Mouse (Mus musculus) forebrain, embryonic 15.5 days (tissue): ENCODE data around the gene Tgfbr3. TPM values are rescaled to one million over a fixed set of nuclear protein-coding genes. Genes with fewer than 3 reads are reported as not detected.

Experiments
- ATAC-seq: fragments of 200-750 bp; cut with Nextera tagmentation; replicated peaks from 2 replicates; pipeline ENCODE4 v1.8.0; 2017; ENCODE audit warnings: mild to moderate bottlenecking, moderate TSS enrichment, moderate library complexity
- H3K27ac ChIP-seq: fragments of 300-500 bp; sonication (generic); replicated peaks from 2 replicates; pipeline ENCODE4 v1.5.1; 2015; ENCODE audit warnings: mild to moderate bottlenecking, inconsistent platforms
- H3K27me3 ChIP-seq: fragments of 300-500 bp; sonication (generic); 2 replicates; pipeline ENCODE4 v1.6.1; 2015; ENCODE audit warnings: inconsistent platforms
- H3K36me3 ChIP-seq: fragments of 300-500 bp; sonication (generic); 2 replicates; pipeline ENCODE4 v1.6.1; 2015; ENCODE audit warnings: mild to moderate bottlenecking, inconsistent platforms
- H3K4me1 ChIP-seq: fragments of 300-500 bp; sonication (generic); 2 replicates; pipeline ENCODE4 v1.6.1; 2015; ENCODE audit warnings: inconsistent platforms
- H3K4me2 ChIP-seq: fragments of 300-500 bp; sonication (generic); replicated peaks from 2 replicates; pipeline ENCODE4 v1.6.1; 2015; ENCODE audit warnings: mild to moderate bottlenecking, inconsistent platforms
- H3K4me3 ChIP-seq: fragments of 300-500 bp; sonication (generic); 2 replicates; pipeline ENCODE4 v1.5.1; 2015; ENCODE audit warnings: mild to moderate bottlenecking, inconsistent platforms
- H3K9ac ChIP-seq: fragments of 300-500 bp; sonication (generic); replicated peaks from 2 replicates; pipeline ENCODE4 v1.6.1; 2015; ENCODE audit warnings: mild to moderate bottlenecking, inconsistent platforms
- H3K9me3 ChIP-seq: fragments of 300-500 bp; sonication (generic); 2 replicates; pipeline ENCODE4 v1.6.1; 2016; ENCODE audit warnings: inconsistent platforms
- WGBS: fragments of 180-500 bp; shearing (Covaris S2); methylation state at CpG from one replicate; pipeline ENCODE4 v1.1.7; 2015; ENCODE audit warnings: mixed read lengths; 5-methylcytosine and 5-hydroxymethylcytosine counted together
- polyA plus RNA-seq: library from polyadenylated mRNA; unstranded; fragments of >200 nt; fragmentation: Nextera tagmentation; extraction: Ambion mirVana; gene quantifications from 2 replicates; pipeline ENCODE4 v1.2.1, GENCODE M21; 2015

Tgfbr3 gene
- polyA plus RNA-seq, 1 experiment from 2014 or later, result 2.0 TPM

DNA sequence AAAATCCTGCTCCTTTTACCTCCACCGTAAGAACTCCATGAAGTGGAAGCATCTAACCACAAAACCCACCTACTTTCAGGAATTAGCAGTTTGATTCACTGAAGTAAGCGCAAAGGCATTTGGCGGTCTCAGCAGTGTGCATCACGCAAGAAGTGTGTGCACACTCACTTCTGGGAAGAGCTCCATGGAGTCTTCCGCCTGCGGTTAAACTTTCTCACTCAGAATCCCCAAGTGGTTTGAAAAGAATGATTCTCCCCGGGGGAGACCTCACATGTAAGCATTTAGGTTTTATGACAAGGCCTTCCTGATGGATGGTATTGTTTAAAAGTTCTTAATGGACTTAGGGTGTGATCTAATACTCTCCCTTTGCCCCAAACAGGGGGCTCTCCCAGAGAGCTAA is 164.9 kb downstream of the Tgfbr3 start:
- Histone ChIP-seq H3K27me3 (no peaks in the 10 kb centered on the region), H3K4me1 (peaks cover 5% of the 10 kb centered on the region), H3K9ac (no peak overlapping the region), H3K4me2 (no peak overlapping the region), H3K27ac (no peak overlapping the region), H3K9me3 (no peaks in the 10 kb centered on the region), H3K4me3 (no peak overlapping the region), H3K36me3 (no peaks in the 10 kb centered on the region)
- no peak for ATAC-seq
- WGBS, result 70% methylated on average over 7 of the region's 7 CpGs

DNA sequence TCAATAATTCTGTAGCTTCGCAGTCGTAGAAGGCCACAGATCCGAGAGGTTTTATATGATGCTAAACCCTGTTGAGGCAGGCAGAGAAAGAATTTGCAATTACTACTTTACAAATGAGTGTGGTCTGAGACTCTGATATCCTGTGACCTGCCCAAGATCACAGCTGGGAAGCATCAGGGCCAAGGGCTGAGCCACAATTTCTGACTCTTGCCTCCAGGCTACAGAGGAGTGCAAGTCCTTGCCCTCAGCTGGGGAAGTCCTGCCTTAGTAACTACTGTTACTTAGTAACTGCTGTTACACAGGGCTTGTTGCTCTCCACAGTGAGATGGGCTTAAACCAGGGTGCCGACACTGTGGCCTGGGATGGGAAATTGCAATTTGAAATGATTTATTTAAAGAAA is 166.8 kb downstream of the Tgfbr3 start:
- H3K27ac ChIP-seq, result no peak overlapping the region
- peaks cover 5% of the 10 kb centered on the region for H3K4me1 ChIP-seq
- no peak overlapping the region for H3K9ac ChIP-seq
- ATAC-seq, result no peak
- no peak overlapping the region for H3K4me3 ChIP-seq
- no peaks in the 10 kb centered on the region for H3K36me3 ChIP-seq
- 87% methylated on average over 4 of the region's 4 CpGs for WGBS
- H3K4me2 ChIP-seq, result no peak overlapping the region
- no peaks in the 10 kb centered on the region for H3K9me3 ChIP-seq
- no peaks in the 10 kb centered on the region for H3K27me3 ChIP-seq

DNA sequence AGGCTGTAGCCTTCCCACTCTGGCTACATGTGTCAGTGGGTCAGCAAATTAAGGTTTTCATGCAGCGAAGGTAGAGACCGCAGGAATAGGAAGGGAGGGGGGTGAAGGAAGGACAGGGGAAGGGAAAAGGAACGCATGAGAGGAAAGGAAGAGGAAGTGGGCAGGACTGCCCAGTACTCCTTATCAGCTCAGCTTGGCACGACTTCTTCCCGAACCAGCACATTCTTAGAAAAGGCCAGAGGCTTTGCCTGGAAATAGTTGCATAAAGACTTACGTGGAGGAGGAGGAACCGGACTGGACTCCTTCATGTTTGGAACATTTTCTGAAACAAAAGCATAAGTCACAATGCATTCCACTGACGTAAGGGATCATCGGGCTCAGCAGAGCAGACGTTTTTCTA is 168.3 kb downstream of the Tgfbr3 start:
- Histone ChIP-seq H3K27ac (no peak overlapping the region), H3K36me3 (no peaks in the 10 kb centered on the region), H3K4me3 (no peak overlapping the region), H3K9me3 (no peaks in the 10 kb centered on the region), H3K4me2 (no peak overlapping the region), H3K9ac (no peak overlapping the region), H3K27me3 (no peaks in the 10 kb centered on the region), H3K4me1 (no peaks in the 10 kb centered on the region)
- 73% methylated on average over 10 of the region's 10 CpGs for WGBS
- ATAC-seq, result no peak

DNA sequence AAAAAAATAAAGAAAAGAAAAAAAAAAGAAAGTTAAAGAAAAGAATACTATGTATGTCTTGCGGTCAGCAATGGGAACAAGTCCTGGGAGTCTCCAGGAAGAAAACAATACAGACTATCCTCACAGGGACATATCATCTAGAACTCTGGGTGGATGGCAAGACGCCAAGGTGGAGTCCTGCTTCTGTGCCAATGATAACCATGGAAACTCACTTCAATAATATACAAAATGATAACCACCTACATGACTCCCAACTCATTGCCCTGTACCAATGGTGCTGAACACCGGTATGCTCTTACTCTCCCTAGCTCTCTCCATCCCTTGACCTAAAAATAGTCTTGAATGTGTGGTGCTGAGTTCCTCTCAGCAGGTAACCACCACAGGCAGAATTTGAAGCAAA is 168.8 kb downstream of the Tgfbr3 start:
- Histone ChIP-seq H3K27me3 (no peaks in the 10 kb centered on the region), H3K36me3 (no peaks in the 10 kb centered on the region), H3K4me1 (no peaks in the 10 kb centered on the region), H3K4me3 (no peak overlapping the region), H3K4me2 (no peak overlapping the region), H3K9ac (no peak overlapping the region), H3K9me3 (no peaks in the 10 kb centered on the region), H3K27ac (no peak overlapping the region)
- no peak for ATAC-seq
- whole genome bisulfite sequencing, result 77% methylated on average over 3 of the region's 3 CpGs

DNA sequence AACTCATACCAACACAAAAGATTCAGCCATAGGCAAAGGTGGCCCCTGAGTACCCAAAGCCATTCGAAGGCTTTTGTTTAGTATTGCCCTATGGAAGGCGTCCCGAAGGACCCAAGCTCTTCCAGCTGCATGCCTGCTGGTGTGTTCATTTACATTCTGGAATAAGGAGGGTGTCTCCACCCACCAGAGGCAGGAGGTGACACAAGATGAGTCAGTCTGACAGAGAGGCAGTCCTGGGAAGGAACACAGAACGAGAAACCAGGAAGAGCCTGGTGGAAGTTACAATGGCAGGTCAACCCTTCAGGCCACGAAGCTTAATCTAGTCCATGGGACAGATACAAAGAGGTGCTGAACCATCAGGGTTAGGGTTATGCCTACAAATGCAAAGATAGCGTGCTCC is 169.5 kb downstream of the Tgfbr3 start:
- WGBS, result 76% methylated on average over 6 of the region's 6 CpGs
- H3K4me2 ChIP-seq, result no peak overlapping the region
- H3K27ac ChIP-seq, result no peak overlapping the region
- H3K36me3 ChIP-seq, result no peaks in the 10 kb centered on the region
- H3K27me3 ChIP-seq, result no peaks in the 10 kb centered on the region
- no peak overlapping the region for H3K9ac ChIP-seq
- ATAC-seq, result no peak
- no peaks in the 10 kb centered on the region for H3K9me3 ChIP-seq
- H3K4me1 ChIP-seq, result no peaks in the 10 kb centered on the region
- no peak overlapping the region for H3K4me3 ChIP-seq

DNA sequence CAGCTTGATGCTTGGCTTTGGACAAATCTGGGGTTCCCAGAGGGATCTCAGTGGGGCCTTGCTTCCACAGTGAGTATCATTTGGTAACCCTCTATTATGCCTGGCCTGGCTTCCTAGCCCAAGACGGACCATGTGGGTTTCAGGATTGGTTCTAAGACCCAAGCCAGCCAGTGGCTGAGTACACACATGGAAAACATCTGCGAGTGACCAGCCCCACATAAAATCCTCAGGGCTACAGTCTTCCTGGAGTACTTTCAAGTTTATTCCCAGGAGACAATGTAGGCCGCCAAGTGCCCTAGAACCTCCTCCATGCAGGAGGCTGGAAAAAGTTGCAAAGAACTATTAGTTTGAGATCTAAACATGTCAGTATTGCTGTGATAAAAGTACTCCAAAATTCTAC is 172.6 kb downstream of the Tgfbr3 start:
- Histone ChIP-seq H3K27me3 (no peaks in the 10 kb centered on the region), H3K9ac (no peak overlapping the region), H3K9me3 (no peaks in the 10 kb centered on the region), H3K4me3 (no peak overlapping the region), H3K4me1 (no peaks in the 10 kb centered on the region), H3K36me3 (no peaks in the 10 kb centered on the region), H3K4me2 (no peak overlapping the region), H3K27ac (no peak overlapping the region)
- 89% methylated on average over 3 of the region's 3 CpGs for WGBS
- ATAC-seq, result no peak

DNA sequence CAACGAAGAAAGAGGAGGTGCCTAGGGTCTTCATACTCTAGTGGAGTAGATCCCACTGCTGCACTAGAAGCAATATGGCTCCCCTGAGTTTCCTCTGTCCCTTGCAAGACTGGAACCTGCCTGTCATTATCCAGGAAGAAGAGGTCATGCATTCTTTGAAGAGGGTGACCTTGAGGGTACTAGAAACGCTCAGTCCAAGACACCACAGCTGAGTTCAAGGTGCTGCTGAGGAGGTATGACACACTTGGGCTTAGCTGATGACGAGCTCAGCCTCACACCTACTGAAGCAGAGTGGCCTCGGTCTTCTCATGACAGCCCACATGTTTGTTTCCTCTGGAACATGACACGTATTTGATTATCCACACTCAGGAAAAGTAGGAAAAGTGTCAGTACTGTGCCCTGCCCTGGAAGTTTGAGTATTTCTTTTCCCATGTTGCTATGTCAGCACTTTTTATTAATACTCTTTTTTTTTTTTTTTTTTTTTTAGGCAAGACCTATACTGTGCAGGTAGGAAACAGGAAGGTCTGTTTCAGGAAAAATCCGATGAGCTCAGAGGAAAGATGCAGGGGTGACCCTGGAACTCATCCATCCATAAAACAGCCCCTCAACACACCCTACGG is 176.7 kb downstream of the Tgfbr3 start:
- H3K27me3 ChIP-seq, result no peaks in the 10 kb centered on the region; the same call in 1 of the 2 replicates
- no peak overlapping the region for H3K4me3 ChIP-seq
- H3K36me3 ChIP-seq, result no peaks in the 10 kb centered on the region
- no peak overlapping the region for H3K9ac ChIP-seq
- H3K27ac ChIP-seq, result no peak overlapping the region
- no peaks in the 10 kb centered on the region for H3K9me3 ChIP-seq
- no peak overlapping the region for H3K4me2 ChIP-seq
- peaks cover 9% of the 10 kb centered on the region for H3K4me1 ChIP-seq
- no peak for ATAC-seq
- whole genome bisulfite sequencing, result 83% methylated on average over 7 of the region's 7 CpGs

DNA sequence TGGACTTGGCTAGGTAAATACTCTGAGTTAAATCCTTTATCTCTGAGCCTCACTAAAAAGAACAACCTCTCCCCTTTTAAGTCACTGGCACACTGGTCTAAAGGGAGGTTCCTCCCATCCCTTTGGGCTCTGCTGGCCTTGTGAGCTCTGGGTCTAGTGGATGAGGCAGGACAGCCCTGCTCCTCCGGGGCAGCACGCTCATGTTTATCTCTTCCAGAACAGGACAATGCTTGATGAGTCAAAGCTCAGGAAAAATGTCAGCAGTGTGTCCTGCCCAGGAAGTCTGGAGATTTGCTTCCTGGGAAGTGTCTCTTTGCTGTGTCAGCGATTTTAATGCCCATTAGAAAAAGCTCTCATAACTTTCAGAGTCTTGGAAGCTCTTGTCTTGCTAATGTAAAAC is 177.6 kb downstream of the Tgfbr3 start:
- Histone ChIP-seq H3K27me3 (no peaks in the 10 kb centered on the region; the same call in 1 of the 2 replicates), H3K9ac (no peak overlapping the region), H3K4me1 (peaks cover 9% of the 10 kb centered on the region), H3K4me2 (no peak overlapping the region), H3K27ac (no peak overlapping the region), H3K36me3 (no peaks in the 10 kb centered on the region), H3K9me3 (no peaks in the 10 kb centered on the region), H3K4me3 (no peak overlapping the region)
- no peak for ATAC-seq
- 67% methylated on average over 3 of the region's 3 CpGs for WGBS

DNA sequence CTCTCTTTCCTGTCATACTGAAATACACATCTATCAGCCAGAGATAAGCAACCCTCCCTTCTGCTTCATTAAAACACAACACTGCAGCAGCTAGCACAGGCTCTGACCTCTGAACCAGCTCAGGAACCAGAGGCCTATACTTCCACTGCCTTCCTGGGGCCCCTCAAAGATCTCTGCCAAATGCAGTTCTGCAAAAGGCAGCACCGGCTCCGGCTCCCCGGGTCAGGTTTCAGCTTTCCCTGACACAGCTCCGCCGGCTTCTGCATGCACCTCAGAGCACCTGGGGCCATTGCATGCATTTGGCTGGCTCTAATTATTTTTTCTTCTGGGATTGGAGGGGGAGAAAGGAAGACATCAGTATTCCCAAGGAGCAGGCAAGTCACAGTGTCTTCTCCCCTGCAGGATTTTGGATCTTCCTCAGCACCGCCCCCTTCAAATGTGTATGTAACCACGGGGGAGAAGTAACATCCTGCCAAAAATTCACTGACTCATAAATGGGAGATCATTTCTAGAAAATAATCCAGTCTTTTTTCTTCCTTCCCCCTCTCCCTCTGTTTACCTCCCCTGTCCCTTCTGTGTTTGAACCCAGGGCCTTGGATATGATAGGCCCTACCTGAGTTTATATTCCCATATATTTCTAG is 178.4 kb downstream of the Tgfbr3 start:
- Histone ChIP-seq H3K4me2 (no peak overlapping the region), H3K4me1 (peaks cover 9% of the 10 kb centered on the region), H3K9me3 (no peaks in the 10 kb centered on the region), H3K27ac (no peak overlapping the region), H3K36me3 (no peaks in the 10 kb centered on the region), H3K9ac (no peak overlapping the region), H3K27me3 (no peaks in the 10 kb centered on the region; the same call in 1 of the 2 replicates), H3K4me3 (no peak overlapping the region)
- no peak for ATAC-seq
- WGBS, result 23% methylated on average over 7 of the region's 7 CpGs

DNA sequence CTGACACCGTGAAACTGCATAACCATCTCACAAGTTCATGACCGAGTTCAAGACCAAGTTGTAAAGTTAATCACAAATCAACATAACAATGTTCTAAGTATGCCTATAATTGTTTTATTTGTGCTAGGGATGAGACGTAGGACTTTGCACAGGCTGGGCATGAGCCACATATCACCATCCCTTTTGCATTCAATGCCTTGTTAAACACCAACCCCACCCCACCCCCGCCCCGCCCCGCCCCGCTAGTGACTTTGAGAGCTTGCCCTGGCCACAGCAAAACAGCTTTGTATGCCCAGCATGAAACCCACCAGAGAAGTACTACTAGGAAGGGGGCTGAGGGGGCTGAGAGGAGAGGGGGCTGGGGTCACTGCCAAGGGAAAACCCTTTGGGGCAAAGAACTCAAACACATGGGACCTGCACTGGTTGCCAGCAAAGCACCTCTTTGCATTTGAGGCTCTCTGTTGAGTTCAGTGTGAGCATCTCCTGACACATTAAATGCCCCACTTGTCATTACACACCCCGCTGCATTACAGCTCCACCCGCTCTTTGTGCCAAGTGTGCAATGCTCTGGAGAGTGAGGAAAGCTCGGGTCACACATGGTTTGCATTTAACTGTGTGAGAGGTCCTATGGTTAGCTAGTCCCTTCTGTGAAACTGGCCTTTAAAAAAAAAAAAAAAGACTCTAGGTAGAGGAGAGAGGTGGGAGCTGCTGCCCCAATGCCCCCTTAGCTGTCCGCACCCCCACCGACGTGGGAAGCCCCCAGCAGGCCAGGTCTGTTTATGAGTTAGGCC is 179.1 kb downstream of the Tgfbr3 start:
- Histone ChIP-seq H3K27me3 (no peaks in the 10 kb centered on the region; the same call in 1 of the 2 replicates), H3K4me2 (no peak overlapping the region), H3K36me3 (no peaks in the 10 kb centered on the region), H3K9me3 (no peaks in the 10 kb centered on the region), H3K4me3 (no peak overlapping the region), H3K9ac (no peak overlapping the region), H3K27ac (no peak overlapping the region), H3K4me1 (peaks cover 9% of the 10 kb centered on the region)
- 56% methylated on average over 13 of the region's 13 CpGs for WGBS
- ATAC-seq, result no peak

DNA sequence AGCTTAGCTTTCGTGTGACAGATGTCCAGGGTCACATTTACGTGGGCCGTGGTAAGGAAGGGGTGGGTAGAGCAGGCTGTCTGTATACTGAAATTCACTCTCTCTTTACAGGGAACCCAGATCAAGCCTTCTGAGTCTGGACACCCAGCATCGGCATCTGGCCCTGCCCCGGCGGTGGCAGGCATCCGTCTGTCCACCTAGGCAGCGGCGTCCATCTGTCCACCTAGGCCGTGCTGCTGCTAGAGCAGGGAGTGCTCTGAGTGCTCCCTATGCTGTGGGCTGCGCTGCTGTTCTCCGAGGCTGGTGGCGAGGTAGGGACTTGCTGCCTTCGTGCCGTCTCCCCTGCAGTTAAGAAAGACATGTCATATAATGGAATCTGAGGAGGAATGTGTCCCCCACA is 180.0 kb downstream of the Tgfbr3 start:
- H3K4me2 ChIP-seq, result no peak overlapping the region
- H3K36me3 ChIP-seq, result no peaks in the 10 kb centered on the region
- H3K27ac ChIP-seq, result no peak overlapping the region
- peaks cover 9% of the 10 kb centered on the region for H3K4me1 ChIP-seq
- no peak for ATAC-seq
- WGBS, result 68% methylated on average over 15 of the region's 15 CpGs
- no peak overlapping the region for H3K9ac ChIP-seq
- H3K27me3 ChIP-seq, result no peaks in the 10 kb centered on the region; the same call in 1 of the 2 replicates
- no peak overlapping the region for H3K4me3 ChIP-seq
- H3K9me3 ChIP-seq, result no peaks in the 10 kb centered on the region

DNA sequence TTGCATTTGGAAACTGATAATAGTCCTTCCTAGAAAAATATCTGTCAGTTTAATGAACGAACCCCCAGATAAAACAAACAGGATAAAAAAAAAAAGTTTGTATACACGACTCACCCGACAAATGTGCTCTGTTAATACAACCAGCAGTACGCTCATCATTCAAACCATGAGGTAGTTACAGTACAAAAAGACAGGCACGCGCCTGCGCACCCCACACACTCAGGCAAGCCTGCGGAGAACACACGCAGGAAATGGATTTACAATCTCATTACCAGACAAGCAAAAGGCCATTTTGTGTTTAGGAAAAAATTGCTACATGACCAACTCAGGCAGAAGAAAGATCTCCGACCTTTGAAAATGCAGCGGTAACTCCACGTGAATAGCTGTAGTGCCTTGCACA is 182.6 kb downstream of the Tgfbr3 start:
- Histone ChIP-seq H3K9ac (no peak overlapping the region), H3K27me3 (no peaks in the 10 kb centered on the region; the same call in 1 of the 2 replicates), H3K9me3 (no peaks in the 10 kb centered on the region), H3K4me3 (no peak overlapping the region), H3K27ac (no peak overlapping the region), H3K4me2 (no peak overlapping the region), H3K36me3 (no peaks in the 10 kb centered on the region), H3K4me1 (peaks cover 12% of the 10 kb centered on the region)
- ATAC-seq, result no peak
- 72% methylated on average over 12 of the region's 12 CpGs for WGBS
